Mouse (Mus musculus) frontal cortex, adult (tissue): ENCODE data around the gene Cenpv.

Source experiments
- ATAC-seq: cut with Nextera tagmentation; 2 replicates; pipeline ENCODE4 v1.9.2; 2017; ENCODE audit warnings: mild to moderate bottlenecking, moderate library complexity, mixed read lengths; ENCODE audit not compliant: low TSS enrichment

Gene Cenpv

GRCm38 (mm10) chr11:62554163-62554855, 15.2 kb upstream of the Cenpv start:
- no peak for ATAC-seq

GRCm38 (mm10) chr11:62553633-62554032, 14.6 kb upstream of the Cenpv start:
- no peak for ATAC-seq

- no peak for ATAC-seq
These were observed 14.1 kb upstream of the Cenpv start for GRCm38 (mm10) chr11:62553186-62553585.

- ATAC-seq, result peak; percentile 48
These were observed 12.4 kb upstream of the Cenpv start for GRCm38 (mm10) chr11:62551226-62552119.

- ATAC-seq, result peak; percentile 92
These were observed 11.7 kb upstream of the Cenpv start, which contains the start of gene Ubb for GRCm38 (mm10) chr11:62550727-62551225. Ubb (plus strand) TSS chr11:62551171.

- ATAC-seq, result no peak; the same call in none of the 2 replicates
These were observed 11.2 kb upstream of the Cenpv start for GRCm38 (mm10) chr11:62550227-62550685.

GRCm38 (mm10) chr11:62549782-62550181, 10.7 kb upstream of the Cenpv start:
- ATAC-seq, result no peak

- ATAC-seq, result no peak
These were observed 4.9 kb upstream of the Cenpv start for GRCm38 (mm10) chr11:62543991-62544390.

- no peak for ATAC-seq
These were observed 2.5 kb upstream of the Cenpv start for GRCm38 (mm10) chr11:62541581-62541980.

- no peak for ATAC-seq
These were observed 1.9 kb upstream of the Cenpv start for GRCm38 (mm10) chr11:62540969-62541368.

- no peak for ATAC-seq
These were observed 1.1 kb upstream of the Cenpv start for GRCm38 (mm10) chr11:62540167-62540566.

GRCm38 (mm10) chr11:62538321-62539088, 556 bp downstream of the Cenpv start:
- ATAC-seq, result peak; percentile 66

- ATAC-seq, result peak; percentile 26; the same call in 1 of the 2 replicates
These were observed 1.5 kb downstream of the Cenpv start for GRCm38 (mm10) chr11:62537590-62537989.

GRCm38 (mm10) chr11:62537089-62537488, 2.0 kb downstream of the Cenpv start:
- no peak for ATAC-seq

GRCm38 (mm10) chr11:62522283-62522682, 16.8 kb downstream of the Cenpv start:
- no peak for ATAC-seq

- no peak for ATAC-seq
These were observed 20.1 kb downstream of the Cenpv start for GRCm38 (mm10) chr11:62518991-62519390.

- no peak for ATAC-seq
These were observed 25.8 kb downstream of the Cenpv start for GRCm38 (mm10) chr11:62513311-62513710.

- ATAC-seq, result no peak
These were observed 26.5 kb downstream of the Cenpv start for GRCm38 (mm10) chr11:62512529-62513080.

- ATAC-seq, result no peak
These were observed 27.4 kb downstream of the Cenpv start for GRCm38 (mm10) chr11:62511444-62512202.

- ATAC-seq, result no peak
These were observed 28.1 kb downstream of the Cenpv start for GRCm38 (mm10) chr11:62510956-62511355.

GRCm38 (mm10) chr11:62509571-62509970, 29.5 kb downstream of the Cenpv start:
- no peak for ATAC-seq
